Comparison of ENCODE assay signal across 8 mouse cellular contexts in the genomic region with DNA sequence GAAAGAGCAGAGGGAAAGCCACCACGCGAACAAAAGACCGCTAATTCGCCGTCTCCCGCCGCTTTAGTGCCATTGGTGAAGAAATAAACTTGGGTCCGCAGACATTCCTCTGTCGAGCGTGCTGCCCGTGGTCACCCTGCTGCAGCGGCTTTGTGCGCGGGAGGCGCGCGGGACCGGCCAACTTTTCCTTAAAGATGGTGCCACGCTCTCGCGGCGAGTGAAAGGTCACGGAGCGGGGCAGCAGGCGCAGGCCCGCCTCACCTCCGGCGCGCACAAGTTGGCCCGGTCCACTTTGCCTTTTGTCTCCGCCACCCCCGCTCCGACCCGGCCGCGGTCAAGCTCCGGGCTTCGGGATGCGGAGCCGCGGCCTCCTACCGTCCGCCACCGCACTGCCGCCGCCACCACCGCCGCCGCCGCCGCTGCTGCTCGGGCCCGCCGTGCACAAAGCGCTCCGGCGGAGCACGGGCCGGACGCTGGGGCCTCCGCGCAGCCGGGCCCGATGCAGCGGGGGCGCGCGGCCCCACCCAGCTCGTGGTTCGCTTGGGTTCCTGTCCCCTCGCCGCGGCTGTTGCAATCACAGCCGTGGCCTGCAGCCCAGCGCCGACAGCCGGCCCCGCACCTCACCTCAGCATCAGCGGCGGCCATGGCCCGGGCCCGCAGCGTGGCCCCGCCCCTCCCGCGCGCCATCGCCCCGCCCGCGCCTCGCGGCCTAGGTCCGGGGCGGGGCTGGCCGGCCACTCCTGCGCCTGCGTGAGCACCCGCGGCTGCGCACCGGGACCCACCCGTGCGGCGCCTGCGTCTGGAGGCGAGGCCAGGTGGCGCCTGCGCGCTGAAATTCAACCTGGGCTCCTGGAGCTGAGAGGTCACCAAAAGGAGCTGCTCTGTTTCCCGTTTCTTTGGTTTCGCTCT. TPM values are rescaled to one million over a fixed set of nuclear protein-coding genes. Genes with fewer than 3 reads are reported as not detected.
DNase-seq lines count a peak whose midpoint lies in the region; ATAC-seq lines count a peak whose summit lies in the region.

A gene (minus strand): TSS at position 685 of the 909 bp plus-strand sequence.

- no peaks in the 10 kb centered on the region for H3K36me3 ChIP-seq in hindbrain, embryonic 11.5 days (ENCODE audit: control insufficient read depth, insufficient read depth, low read length)

- under 1% methylated on average over 90 of the region's 112 CpGs for WGBS in hindbrain, embryonic 11.5 days

- peak within 1 kb of the TSS; percentile 58 for H3K4me2 ChIP-seq in hindbrain, embryonic 11.5 days (replicated peaks; ENCODE audit: low read depth, low read length)

- peak; percentile 97 for ATAC-seq in hindbrain, embryonic 11.5 days (ENCODE audit: low FRiP score)

- no peaks in the 10 kb centered on the region for H3K27me3 ChIP-seq in hindbrain, embryonic 11.5 days (ENCODE audit: control insufficient read depth, insufficient read depth, low read length)

- peak within 1 kb of the TSS; percentile 97 for H3K27ac ChIP-seq in hindbrain, embryonic 11.5 days (ENCODE audit: low read depth, low read length)

- DNase-seq in MN1 (ENCODE audit: low spot score): peak; percentile 95
- DNase-seq in cerebellum, adult 9-10 months: peak; percentile 95
- DNase-seq in frontal cortex, adult 2 months (ENCODE audit: extremely low spot score in 1 of 2, low spot score in 1 of 2): peak; percentile 79 to 94
- DNase-seq in hindbrain, embryonic 11.5 days (ENCODE audit: low spot score): peak; percentile 95
- DNase-seq in layer of hippocampus, postnatal 10 days (ENCODE audit: low spot score in 2 of 2): peak; percentile 90 to 97
- DNase-seq in lung, postnatal 10 days: peak; percentile 95
- peak; percentile 97 for DNase-seq in ovary, postnatal 36 days (ENCODE audit: low spot score)
- peak; percentile 95 for DNase-seq in thymus, postnatal 25 days

- peak within 1 kb of the TSS; percentile 94 for H3K4me3 ChIP-seq in hindbrain, embryonic 11.5 days (ENCODE audit: low read depth, low read length)

- H3K4me1 ChIP-seq in hindbrain, embryonic 11.5 days (replicated peaks; ENCODE audit: control insufficient read depth, insufficient read depth, low read length): peaks cover 4% of the 10 kb centered on the region; the same call in 1 of the 2 replicates

- H3K9me3 ChIP-seq in hindbrain, embryonic 11.5 days (ENCODE audit: control insufficient read depth, low read length): no peaks in the 10 kb centered on the region

- H3K9ac ChIP-seq in hindbrain, embryonic 11.5 days (ENCODE audit: low read depth, low read length): peak within 1 kb of the TSS; percentile 99

RNA-seq across cellular contexts. Expression of the gene that starts here (rescaled TPM):
- 66.2 and 66.4 TPM in 2 replicates for polyA plus RNA-seq in frontal cortex, adult 2 months (2012; rRNA removed)
- 98.0 and 113 TPM in 2 replicates for polyA plus RNA-seq in hindbrain, embryonic 11.5 days (2014; fragmentation: Nextera tagmentation; extraction: Ambion mirVana)
- total RNA-seq in layer of hippocampus, postnatal 10 days (2021): 10 to 100 TPM; 74.0 to 81.1 TPM

Comparison
In these comparisons a context has a peak if more than half of its experiments do, and no peak if none do; other contexts are left out.
1. Peak in every context shown above with its lines: DNase-seq, ATAC-seq, H3K4me3 ChIP-seq and H3K27ac ChIP-seq.